Mouse (Mus musculus): ENCODE measurements at regions not wholly inside any gene's neighbourhood (a gene's known extent, or its start where the extent isn't known, plus 50 kb on each side); places are given as distances from the start of the nearest gene placed in this dataset.

DNA sequence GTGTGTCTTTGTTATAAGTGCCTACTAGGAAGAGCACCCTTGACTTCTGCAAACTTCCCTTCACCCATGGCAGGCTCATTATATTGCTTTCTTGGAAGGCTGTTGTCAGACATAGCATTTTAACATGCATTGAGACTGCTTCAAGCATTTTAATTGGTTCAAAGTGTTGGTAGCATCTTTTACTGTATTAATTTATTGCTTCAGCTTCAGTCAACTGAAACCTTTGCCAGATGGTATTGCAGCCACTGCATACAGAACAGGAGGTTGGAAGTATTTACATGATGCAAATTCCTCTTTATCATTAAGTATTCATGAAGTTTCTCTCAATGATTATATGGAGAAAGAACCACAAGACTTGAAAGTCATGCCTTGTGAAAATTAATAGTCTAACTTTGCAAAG, 1423.6 kb downstream of the Pcdh18 start:
- Histone ChIP-seq H3K27ac (no peak overlapping the region), H3K27me3 (ENCODE audit: insufficient read depth, low read length) (no peaks in the 10 kb centered on the region), H3K9me3 (ENCODE audit: low read length) (no peaks in the 10 kb centered on the region), H3K4me2 (ENCODE audit: low read depth, low read length) (no peak overlapping the region), H3K4me3 (ENCODE audit: low read length) (no peak overlapping the region), H3K4me1 (ENCODE audit: insufficient read depth, low read length) (no peaks in the 10 kb centered on the region), H3K9ac (replicated peaks; ENCODE audit: low read length) (no peak overlapping the region), H3K36me3 (ENCODE audit: insufficient read depth, low read length) (no peaks in the 10 kb centered on the region)
- TF ChIP-seq CTCF (IDR thresholded peaks at IDR 0.05; ENCODE audit: low read depth), result no peak
- no peak for ATAC-seq
- DNase-seq (ENCODE audit: low spot score), result peak; percentile 3

Measured in hindbrain, postnatal 0 days (tissue).